Mouse (Mus musculus): ENCODE measurements around the gene Mogat1.
"Not testable (repeated sequence)": the region's sequence is repeated elsewhere in the genome, so short reads cannot be mapped to it uniquely, and the experiment has no call there.

The Mogat1 gene

DNA sequence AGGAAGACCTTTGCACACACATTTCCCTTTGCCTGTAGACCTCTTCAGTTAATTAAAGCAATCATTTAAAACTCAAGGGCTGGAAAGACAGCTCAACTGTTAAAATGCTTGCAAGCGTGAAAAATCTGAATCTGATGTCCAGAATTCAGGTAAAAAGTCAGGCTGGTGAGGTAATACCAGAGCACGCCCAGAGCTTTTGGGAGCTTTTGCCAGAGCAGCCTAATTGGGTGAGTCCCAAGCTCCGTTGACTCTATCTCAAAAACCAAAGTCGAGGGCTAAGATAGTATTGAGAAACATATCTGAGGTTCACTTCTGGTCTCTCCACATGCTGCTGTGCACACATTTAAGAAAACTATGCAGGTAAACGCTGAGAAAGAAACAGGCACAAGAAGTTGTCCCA is at the start of gene Mogat1:
Gene Mogat1 (plus strand): TSS at position 130 of the 400 bp plus-strand sequence.
- peak in 1 of 2 experiments; percentile 19 for DNase-seq

DNA sequence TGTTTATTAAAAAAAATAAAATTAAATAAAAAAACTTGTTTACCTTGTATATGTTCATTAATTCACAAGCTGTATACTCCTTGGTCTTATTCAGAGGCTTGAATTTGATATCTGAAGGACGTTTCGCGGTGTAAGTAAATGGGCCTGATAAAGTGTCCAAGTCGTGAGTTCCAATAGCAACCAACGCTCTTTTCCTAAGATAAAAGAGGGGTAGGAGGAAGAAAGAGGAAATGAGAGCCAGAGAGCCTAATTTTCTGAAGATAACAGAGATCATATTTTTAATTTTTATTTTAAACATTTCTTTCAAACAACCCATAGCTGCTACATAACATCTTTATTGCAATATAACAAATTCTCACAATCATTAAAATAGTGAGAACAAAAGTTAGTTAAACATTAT is 38.4 kb upstream of the Mogat1 start:
- DNase-seq: no peak

DNA sequence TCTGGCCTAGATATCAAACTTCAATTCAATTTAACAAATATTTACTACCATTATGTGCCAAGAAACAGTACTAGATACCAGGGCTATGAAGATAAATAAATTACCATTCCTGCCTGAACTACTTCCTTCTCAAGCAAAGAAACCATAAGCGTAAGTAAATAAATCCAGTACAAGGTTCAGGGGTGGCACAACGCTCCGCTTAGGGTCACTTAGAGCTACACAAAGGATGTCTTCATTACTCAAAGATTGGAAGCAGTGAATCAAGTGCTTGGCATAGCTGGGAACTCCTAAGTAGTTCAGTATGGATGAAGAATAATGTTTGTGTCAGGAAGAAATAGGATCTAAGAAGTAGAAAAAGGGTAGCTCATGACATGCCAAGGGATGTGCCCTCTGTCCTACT is 27.4 kb upstream of the Mogat1 start:
- DNase-seq: peak in 1 of 2 experiments; percentile 4

DNA sequence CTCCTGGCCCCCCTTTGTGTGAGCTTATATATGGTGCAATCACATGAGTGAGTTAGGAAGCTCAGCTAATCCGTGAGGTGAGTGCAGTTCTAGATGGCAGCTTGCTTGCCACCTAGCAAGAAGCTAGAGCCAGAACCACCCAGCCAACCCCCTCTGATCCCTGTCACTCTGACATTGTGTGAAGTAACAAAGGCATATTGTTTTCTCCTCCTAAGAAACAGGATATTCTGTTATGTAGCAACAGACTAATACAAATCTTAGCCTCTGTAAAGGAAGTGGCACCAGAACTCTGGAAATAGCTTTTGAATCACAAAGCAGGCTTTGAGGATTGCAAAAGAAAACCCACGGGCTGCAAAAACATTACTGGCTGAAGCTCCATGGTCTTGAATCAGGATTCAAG is 26.4 kb upstream of the Mogat1 start:
- peak in 1 of 2 experiments; percentile 10 for DNase-seq

DNA sequence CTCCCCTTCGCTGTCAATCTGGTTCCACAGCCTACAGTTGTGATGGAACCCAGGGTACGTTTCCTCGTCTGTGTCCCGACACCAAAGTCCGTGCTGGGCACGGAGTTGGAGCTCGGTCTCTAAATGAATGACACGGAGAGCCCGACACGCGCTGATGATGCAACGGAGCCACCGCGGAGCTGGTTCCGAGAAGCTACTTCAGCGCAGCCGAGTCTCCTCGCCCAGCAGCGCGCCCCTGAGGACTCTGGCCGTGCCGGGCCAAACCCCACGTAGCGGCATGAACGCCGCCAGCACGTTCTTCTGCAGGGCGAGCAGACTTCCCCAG is 22.4 kb upstream of the Mogat1 start:
- no peak for DNase-seq

DNA sequence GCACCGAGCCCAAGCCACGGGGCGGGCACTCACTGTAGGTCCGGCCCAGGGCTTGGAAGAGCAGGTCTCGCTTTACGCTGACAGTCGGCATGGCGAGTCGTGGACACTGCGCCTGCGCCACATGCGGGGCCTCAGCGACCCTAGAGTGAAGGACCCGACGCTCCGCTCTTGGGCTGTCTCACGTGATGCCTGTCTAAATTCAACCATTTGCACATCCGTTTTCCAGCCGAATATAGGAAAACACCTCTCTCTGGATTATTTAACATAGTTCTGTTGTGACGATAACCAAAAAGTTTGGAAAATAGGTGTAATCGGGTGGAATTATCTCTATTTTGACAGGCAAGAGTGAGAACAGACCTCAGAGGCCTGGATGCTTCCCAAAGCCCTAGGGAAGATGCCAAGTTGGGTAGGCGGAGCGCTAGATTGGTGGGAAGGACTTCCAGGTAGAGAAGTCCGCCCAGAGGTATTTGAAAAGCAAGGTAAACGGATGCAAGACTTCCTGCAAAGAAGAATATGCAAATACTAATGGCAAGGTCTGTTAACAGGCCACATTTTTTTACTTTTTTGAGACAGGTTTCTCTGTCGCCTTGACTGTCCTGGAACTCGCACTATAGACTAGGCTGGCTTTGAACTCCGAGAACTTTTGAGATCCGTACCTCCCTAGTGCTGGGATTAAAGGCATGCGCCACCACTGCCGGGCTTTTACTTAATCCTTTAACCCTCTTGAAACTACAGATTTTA is 21.9 kb upstream of the Mogat1 start, which contains the start of gene Farsb:
Gene Farsb (minus strand): TSS at position 146 of the 741 bp plus-strand sequence.
- peak; percentile 92 to 94 for DNase-seq

DNA sequence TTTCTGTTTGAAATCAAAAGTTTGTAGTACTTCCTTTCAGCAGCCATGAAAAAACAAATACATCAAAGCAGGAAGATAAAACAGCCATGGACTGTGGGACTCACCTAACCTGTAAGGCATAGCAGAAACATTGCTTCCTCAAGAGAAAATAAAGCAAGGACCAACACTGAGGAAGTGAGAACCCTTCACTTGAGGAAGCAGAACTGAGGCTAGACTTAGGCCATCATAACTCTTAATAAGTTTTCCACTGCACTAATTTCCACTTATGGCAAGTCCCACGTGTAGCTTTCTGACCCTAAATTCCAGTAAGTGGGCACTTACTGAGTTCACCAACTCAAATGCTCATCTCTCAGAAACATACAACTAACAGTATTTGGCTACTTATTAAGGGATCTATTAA is 20.6 kb upstream of the Mogat1 start:
- DNase-seq: no peak

DNA sequence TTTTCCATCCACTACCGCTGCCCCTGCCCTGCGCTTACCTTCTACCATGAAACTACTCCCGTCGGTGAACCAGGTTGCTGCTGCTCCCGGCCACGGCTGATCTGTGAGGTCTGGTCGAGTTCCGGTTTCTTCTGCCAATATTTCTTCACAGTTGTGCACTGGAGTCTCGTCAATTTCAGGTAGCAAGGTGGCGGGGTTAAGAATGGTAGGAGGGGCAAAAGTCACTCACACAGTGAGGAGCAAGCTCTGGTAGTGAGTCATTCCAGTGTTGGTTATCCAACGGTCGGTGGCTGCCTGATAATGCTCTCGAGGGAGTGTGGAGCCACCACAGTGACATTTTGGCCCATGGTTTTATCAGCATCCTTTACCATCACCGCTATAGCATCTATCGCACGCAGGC is 9.8 kb upstream of the Mogat1 start:
- no peak for DNase-seq

DNA sequence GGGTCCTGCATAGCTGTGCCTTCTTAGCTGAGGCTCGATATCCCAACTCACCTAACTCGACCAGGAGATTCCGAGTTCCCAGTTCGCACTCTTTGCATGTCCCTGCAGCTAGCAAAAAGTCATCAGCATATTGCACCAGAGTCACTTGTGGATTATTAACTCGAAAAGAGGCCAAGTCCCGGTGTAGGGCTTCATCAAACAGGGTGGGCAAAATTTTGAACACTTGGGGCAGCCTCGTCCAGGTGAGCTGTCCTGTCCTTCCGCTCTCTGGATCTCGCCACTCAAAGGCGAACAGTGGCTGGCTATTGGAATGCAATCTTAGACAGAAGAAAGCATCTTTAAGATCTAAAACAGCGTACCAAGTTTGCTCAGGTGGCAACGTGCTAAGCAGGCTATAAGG is 8.9 kb upstream of the Mogat1 start:
- not testable (repeated sequence) for DNase-seq

DNA sequence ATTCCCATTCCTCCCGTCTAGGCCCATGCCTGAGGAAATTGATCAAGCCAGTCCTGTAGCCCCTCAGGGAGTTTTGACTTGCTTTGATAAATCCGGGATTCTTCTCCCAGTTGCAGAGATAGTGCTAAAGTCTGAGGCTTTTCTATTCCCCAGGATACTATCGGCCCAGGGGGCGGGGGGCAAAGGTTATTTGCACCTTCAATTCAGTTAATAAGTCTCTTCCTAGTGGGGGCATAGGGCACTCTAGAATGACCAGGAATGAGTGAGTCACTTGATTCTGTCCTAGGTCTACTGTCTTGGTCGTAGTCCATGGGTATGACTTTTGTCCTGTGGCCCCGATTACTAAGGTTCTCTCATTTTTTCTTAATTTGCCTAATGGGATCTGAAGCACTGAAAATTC is 8.3 kb upstream of the Mogat1 start:
- no peak for DNase-seq

DNA sequence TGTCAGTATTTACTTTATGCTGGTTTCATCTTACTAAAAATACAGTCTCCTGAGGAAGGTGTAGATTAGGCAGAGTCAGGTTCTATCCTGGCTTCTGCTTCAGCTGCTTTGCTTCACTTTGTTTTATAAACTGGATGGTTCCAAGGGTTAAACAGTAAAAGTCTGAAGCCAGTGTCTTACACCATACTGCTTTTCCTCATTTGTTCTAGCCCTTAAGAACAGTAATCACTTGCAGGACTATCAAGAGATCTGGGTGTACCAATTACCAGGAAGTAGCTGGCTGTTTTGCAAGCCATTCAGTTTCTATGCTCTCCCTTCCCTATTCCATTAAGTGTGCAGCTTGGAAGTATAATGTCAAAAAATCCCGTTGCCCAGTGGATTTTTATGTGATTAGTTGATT is 3.7 kb upstream of the Mogat1 start:
- DNase-seq: no peak

DNA sequence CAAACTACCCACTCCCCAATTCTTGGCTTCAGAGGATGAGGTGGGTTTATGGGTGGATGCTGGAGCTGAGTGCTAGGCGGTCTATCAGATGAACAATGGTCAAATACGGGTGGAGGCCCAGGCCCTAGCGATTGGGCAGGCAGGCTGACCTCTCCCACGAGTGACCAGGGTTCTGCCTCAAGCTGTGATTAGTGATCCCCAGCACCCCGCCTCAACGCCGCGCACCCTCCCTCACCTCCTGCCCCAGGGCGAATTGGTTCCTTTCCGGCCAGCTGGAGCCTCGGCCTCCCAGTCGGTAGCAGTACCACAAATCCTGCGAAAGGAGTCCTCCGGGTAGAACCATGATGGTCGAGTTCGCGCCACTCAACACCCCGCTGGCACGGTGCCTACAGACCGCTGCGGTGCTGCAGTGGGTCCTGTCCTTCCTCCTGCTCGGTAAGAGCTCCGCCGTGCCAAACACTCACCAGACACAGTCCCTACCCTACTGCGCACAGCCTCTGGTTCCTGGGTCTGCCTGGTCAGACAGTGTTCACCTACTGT is 900 bp downstream of the Mogat1 start, which contains the start of gene BC035947:
Gene BC035947 (minus strand): TSS at position 538 of the 540 bp plus-strand sequence.
- peak in 1 of 2 experiments; percentile 10 for DNase-seq

DNA sequence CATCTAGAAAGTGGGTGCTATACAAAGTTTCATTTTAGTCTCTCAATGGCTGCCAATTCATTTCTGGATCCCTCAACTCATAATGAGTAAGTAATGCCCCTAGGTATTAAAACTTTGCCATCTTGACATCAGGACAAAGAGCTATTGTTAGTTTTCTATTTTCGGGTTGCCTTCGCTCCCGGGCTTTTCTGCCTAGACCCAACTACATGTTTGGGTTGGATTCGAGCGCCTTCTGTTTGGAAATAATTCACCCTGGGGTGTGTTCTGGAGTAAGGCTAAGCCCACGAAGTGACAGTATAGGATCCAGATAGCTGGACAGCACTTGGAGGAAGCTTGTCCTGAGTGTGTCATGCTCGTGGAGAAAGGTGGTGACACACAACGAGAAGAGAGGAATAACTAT is 2.0 kb downstream of the Mogat1 start:
- DNase-seq: no peak

DNA sequence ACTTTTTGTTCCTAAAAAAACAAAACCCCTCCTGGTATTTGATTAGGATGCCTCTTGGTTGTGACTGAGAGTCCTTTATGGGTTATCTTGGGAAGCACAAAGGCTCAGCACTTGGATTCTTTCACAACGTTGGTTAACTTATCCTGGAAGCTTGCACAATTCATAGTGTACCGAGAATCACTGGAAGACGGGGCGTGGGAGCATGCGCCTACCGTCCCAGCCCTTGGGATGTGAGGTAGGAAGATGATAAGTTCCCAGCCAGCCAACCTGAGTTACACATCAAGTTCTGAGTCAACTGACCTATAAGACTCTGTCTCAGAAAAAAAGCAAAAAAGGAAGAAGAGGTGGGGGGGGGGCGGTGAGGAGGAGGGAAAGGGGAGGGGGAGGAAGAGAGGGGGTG is 8.1 kb downstream of the Mogat1 start:
- no peak for DNase-seq

DNA sequence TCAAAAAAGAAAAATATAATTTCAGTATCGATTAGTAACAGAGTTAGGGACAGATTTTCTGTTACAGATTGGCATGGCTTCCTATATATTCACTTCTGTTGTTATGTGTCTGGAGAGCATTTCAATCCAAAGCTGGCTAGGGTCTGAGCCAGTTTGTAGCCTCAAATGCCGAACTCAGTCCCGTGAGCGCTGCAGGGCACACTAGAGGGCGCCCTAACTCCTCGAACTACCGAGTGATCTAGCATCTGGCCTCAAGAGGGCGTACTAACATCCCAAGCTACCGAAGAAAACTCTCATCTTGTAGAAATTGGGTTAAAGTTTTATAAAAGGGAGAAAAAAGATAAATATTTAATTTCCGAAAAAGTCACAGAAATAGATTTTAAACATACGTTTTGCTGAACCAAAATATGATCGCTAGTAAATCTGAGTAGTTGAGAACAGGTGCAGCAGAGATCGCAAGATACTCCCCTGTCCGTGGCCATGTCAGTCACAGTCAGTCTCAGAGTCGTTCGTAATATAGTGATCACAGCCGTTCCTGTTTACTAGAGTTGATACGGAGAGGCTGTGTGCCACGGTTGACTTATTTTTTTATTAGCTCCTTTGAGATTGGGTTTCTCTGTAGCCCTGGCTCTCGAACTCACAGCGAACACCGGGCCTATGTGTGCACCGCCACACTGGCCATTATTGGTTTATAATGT is 14.5 kb downstream of the Mogat1 start:
- DNase-seq: peak; percentile 31 to 46

DNA sequence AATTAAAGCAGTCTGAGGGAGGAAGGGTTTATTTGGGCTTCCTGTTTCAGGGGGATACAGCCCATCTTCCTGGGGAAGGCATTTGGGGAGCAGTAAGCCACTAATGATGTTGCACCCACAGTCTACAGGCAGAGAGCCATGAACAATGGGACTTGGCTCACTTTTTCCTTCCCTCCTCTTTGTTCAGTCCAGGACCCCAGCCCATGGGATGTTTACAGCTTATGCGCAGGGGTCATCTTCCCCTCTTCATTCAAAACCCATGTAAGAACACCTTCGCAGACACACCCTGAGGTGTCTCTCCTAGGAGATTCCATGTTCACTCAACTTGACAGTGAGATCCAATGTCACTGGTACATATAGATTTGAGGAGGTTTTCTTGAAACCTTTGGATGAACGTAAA is 17.6 kb downstream of the Mogat1 start:
- no peak for DNase-seq

DNA sequence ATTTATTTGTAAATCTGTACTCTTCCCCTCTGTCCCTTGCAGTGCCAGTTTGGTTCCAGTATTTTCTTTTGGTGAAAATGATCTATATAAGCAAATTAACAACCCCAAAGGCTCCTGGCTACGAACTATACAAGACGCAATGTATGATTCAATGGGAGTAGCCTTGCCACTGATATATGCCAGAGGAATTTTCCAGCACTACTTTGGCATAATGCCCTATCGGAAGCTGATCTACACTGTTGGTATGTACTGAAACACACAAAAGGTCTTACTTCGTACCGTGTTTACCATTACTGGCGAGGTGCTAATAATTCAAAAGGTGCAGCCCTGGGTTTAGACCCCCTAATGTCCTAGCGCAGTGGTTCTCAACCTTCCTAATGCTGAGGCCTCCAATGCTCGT is 18.2 kb downstream of the Mogat1 start:
- no peak for DNase-seq

DNA sequence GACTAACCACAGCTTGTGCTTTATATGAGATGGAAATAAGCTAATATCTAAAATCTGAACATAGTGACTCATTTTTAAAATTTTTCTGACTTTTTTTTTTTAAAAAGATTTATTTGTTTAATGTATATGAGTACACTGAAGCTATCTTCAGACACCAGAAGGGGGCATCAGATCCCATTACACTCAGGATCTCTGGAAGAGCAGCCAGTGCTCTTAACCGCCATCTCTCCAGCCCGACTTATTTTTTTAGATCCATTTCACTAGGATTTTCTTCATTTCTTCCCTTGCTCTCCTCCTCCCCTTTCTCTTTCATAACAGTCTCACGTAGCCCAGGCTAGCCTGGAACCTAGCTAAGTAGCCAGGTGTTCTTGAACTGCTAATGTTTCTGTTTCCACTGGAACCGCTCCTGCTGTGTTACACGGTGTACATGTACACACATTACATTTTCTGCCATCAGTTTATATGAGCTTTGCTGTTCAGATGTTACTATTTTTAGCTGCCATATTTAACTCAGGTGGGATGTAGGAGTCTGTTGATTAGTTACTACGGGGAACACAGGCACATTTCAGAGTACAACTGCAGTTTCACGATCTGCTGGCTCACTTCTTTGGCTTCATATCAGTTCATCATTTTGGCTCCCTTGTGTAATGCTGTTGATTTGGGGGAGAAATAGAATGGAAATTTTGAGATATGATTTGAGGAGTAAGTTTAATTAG is 19.9 kb downstream of the Mogat1 start:
- no peak for DNase-seq

DNA sequence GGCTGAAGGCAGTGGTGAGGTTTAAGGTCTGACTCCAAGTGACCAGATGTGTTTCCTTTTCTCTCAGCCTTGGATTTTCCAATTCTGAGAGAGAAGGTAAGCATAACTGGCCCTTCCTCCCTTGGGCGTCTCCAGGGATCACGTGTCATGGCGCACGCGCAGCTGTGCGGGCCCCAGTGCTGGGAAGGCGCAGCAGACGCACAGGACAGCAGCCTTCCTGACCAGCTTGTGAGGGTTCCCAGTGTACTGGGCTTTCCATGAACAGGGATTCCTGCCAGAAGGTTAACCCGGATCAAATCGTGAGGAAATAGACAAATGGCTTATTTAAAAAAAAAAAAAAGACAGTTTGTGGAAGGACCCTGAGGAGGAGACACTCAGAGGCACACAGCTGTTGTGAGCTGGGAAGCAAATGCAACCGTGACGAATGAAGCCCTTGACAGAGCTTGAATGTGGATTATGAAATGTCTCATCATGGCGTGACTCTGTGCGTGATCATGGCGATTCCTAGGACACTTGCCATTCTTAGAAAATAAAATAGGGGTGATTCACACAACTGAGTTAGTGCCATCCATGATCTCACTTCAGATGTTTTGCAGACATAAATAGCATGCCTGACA is 21.5 kb downstream of the Mogat1 start:
- peak in 1 of 2 experiments; percentile 25 for DNase-seq

DNA sequence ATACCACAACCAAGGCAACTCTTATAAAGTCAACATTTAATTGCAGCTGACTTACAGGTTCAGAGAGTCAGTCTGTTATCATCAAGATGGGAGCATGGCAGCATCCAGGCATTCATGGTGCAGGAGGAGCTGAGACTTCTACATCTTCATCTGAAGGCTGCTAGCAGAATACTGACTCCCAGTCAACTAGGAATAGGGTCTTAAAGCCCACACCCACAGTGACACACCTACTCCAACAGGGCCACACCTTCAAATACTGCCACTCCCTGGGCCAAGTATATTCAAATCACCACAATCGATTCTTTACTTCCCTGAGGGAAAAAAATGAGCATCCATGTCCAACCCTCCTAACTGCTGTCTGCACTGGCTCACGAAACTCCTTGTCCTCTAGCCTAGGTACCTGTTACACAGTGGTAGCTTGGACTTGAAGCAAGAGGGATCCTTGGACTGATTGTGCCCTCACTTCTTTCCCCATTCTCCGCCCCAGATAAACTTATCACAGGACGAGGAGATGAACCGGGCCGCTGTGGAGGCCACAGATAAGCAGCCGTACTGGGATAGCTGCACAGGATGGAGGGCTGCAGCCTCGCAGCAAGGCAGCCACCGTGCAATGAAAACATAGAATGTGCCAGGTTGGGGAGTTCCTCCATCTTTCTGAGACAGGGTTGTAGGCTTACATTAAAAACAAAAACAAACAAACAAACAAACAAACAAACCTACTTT is 23.8 kb downstream of the Mogat1 start:
- DNase-seq: no peak

DNA sequence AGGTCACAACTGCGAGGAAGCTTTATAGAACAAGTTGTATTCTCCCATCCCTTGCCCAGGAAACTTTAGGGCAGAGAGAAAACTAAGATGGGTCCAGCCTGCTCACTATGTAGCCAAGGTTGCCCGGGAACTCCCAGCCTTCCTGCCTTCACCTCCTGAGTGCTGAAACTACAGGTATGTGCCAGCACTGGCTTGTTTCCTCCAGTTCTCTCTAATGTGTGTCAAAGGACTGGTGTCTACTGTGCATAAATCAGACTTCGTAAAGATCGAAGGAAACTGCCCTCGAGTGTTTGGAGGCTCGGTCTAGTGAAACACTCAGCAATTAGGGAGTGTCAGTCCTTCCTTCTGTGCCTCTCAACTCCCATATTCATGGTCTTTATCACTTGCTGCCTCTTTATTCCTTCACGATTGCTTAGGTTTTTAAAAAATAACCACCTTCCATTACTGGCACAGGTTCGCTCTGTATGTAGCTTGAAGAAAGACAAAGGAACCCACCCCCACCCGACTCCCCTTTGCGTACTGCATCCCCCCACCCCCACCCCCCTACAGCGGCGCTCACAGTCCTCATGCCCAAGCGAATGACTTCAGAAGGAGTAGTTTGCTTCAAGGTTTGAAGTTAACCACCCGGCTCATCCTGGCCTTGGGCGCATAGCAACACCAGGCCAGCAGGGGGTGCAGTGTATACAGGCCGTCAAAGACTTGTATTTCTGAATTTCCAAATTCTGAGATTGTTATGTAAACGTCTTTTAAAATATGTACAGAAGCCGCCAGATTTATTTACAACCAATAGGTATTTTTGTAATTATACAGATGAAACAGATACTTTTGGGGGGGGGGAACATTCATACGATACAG is 25.7 kb downstream of the Mogat1 start:
- peak; percentile 59 to 70 for DNase-seq

All from lung, adult 18-20 months (tissue).